Mouse (Mus musculus) midbrain, postnatal 0 days (tissue): ENCODE measurements around the gene Shroom3. TPM values are rescaled to one million over a fixed set of nuclear protein-coding genes. Genes with fewer than 3 reads are reported as not detected.
A peak's percentile ranks its signal among the peaks of the same experiment; 100 is the strongest.

Source experiments
- ATAC-seq: fragments of 200-750 bp; cut with Nextera tagmentation; 2 replicates; pipeline ENCODE4 v1.8.0; 2017; ENCODE audit warnings: moderate number of reproducible peaks, mild to moderate bottlenecking, moderate TSS enrichment, moderate library complexity; ENCODE audit not compliant: low FRiP score
- DNase-seq: peaks from one replicate; pipeline ENCODE4 v3.0.0-alpha.2; 2015; ENCODE audit warnings: low spot score
- H3K27ac ChIP-seq: fragments of 300-500 bp; sonication (generic); 2 replicates; pipeline ENCODE4 v1.5.1; 2014; ENCODE audit warnings: low read depth, mild to moderate bottlenecking, low read length, mixed read lengths
- H3K27me3 ChIP-seq: fragments of 300-500 bp; sonication (generic); 2 replicates; pipeline ENCODE4 v1.6.1; 2014; ENCODE audit warnings: low read length, control low read depth, mixed read lengths; ENCODE audit not compliant: insufficient read depth
- H3K36me3 ChIP-seq: fragments of 300-500 bp; sonication (generic); 2 replicates; pipeline ENCODE4 v1.6.1; 2014; ENCODE audit warnings: low read length, control low read depth, mixed read lengths; ENCODE audit not compliant: insufficient read depth
- H3K4me1 ChIP-seq: fragments of 300-500 bp; sonication (generic); 2 replicates; pipeline ENCODE4 v1.6.1; 2014; ENCODE audit warnings: mild to moderate bottlenecking, control low read depth, antibody characterized with exemption, low read length, mixed read lengths; ENCODE audit not compliant: insufficient read depth
- H3K4me2 ChIP-seq: fragments of 300-500 bp; sonication (generic); 2 replicates; pipeline ENCODE4 v1.6.1; 2014; ENCODE audit warnings: low read depth, mild to moderate bottlenecking, low read length, mixed read lengths; ENCODE audit not compliant: poor library complexity, severe bottlenecking
- H3K4me3 ChIP-seq: fragments of 300-500 bp; sonication (generic); 2 replicates; pipeline ENCODE4 v1.5.1; 2014; ENCODE audit warnings: low read depth, mild to moderate bottlenecking, low read length, moderate library complexity
- H3K9ac ChIP-seq: fragments of 300-500 bp; sonication (generic); replicated peaks from 2 replicates; pipeline ENCODE4 v1.6.1; 2014; ENCODE audit warnings: mild to moderate bottlenecking, low read length, moderate library complexity, mixed read lengths; ENCODE audit not compliant: poor library complexity, severe bottlenecking
- H3K9me3 ChIP-seq: fragments of 300-500 bp; sonication (generic); 2 replicates; pipeline ENCODE4 v1.6.1; 2016; ENCODE audit warnings: low read length, control low read depth
- CTCF ChIP-seq: IDR thresholded peaks from 2 replicates; pipeline ENCODE4 v1.5.1; 2016; ENCODE audit warnings: antibody characterized with exemption, mild to moderate bottlenecking
- WGBS: fragments of 180-500 bp; shearing (Covaris S2); extraction: QIAGEN DNeasy Blood & Tissue Kit; methylation state at CpG from one replicate; pipeline ENCODE4 v1.1.7; 2014; 5-methylcytosine and 5-hydroxymethylcytosine counted together
- polyA plus RNA-seq: library from polyadenylated mRNA; unstranded; fragments of >200 nt; fragmentation: Nextera tagmentation; extraction: Ambion mirVana; gene quantifications from 2 replicates; pipeline ENCODE4 v1.2.1, GENCODE M21; 2015
- total RNA-seq: library from RNA; depleted of rRNA; stranded (reverse); fragments of >200 nt; gene quantifications from 2 replicates; pipeline ENCODE4 v1.2.3, GENCODE M21; 2014

Gene Shroom3
- total and polyA plus RNA-seq, 2 experiments from 2014 or later: 1.2 to 8.1 TPM

DNA sequence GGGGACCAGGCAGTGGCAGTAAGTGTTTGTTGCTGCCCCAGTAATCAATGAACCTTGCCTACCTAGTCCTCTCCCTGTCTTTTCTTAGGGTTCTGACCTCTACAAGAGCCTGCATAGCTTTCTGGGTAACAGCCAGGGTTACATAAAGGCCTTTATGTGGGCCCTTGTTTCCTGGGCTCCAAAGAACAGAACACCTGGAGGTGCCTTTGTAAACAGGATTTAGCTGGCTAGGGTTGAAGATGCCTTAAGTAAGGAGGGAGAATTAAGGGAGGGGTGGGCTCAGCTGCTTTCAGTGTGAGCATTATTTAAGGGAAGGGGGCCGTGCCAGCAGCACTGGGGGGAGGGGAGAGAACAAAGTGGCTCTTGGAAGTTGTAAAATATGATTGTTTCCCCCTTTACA is 210.5 kb downstream of the Shroom3 start:
- H3K4me2 ChIP-seq: no peak overlapping the region
- H3K9ac ChIP-seq: no peak overlapping the region
- no peak for TF ChIP-seq CTCF
- 0 out of 2 replicates have a peak, but pooled peaks cover under 1% of the 10 kb centered on the region for H3K4me1 ChIP-seq
- DNase-seq (no peak), ATAC-seq (no peak)
- H3K4me3 ChIP-seq: no peak overlapping the region
- no peak overlapping the region for H3K27ac ChIP-seq
- WGBS: 8% methylated on average over 1 of the region's 1 CpGs
- no peaks in the 10 kb centered on the region for H3K27me3 ChIP-seq
- H3K36me3 ChIP-seq: no peaks in the 10 kb centered on the region
- no peaks in the 10 kb centered on the region for H3K9me3 ChIP-seq

DNA sequence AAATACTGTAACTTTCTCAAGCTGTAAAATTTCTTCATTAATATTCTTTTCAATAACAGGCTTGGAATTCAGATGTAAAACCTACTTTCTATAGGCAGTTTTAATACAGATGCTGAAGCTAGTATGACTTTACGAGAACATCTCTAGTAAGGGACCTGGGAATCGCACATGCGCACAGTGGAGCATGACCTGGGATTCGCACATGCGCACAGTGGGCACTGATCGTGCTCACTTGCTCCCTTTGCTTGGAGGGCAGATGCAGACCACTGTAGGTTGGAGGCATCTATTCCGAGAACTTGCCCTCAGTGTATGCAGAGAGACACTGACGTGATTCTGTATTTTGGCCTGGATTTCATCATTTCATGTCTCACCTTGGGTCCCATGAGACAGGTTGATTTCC is 212.6 kb downstream of the Shroom3 start:
- Histone ChIP-seq H3K4me2 (no peak overlapping the region), H3K9me3 (no peaks in the 10 kb centered on the region), H3K4me3 (no peak overlapping the region), H3K27me3 (no peaks in the 10 kb centered on the region), H3K27ac (no peak overlapping the region), H3K4me1 (peaks cover 7% of the 10 kb centered on the region; the same call in 1 of the 2 replicates), H3K36me3 (no peaks in the 10 kb centered on the region), H3K9ac (no peak overlapping the region)
- WGBS: 90% methylated on average over 8 of the region's 8 CpGs
- ATAC-seq (no peak), DNase-seq (no peak)
- no peak for TF ChIP-seq CTCF

- Histone ChIP-seq H3K9ac (no peak overlapping the region), H3K27me3 (no peaks in the 10 kb centered on the region), H3K9me3 (no peaks in the 10 kb centered on the region), H3K4me3 (no peak overlapping the region), H3K4me2 (no peak overlapping the region), H3K27ac (no peak overlapping the region), H3K4me1 (peaks cover 7% of the 10 kb centered on the region; the same call in 1 of the 2 replicates), H3K36me3 (no peaks in the 10 kb centered on the region)
- no peak for DNase-seq
- no peak for TF ChIP-seq CTCF
- ATAC-seq: no peak
- 56% methylated on average over 1 of the region's 1 CpGs for whole genome bisulfite sequencing
Measured at GRCm38 (mm10) chr5:92896725-92897280, 213.6 kb downstream of the Shroom3 start.

- TF ChIP-seq CTCF: no peak
- WGBS: under 1% methylated on average over 86 of the region's 96 CpGs
- DNase-seq: peak; percentile 85
- Histone ChIP-seq H3K27ac (peak overlapping the region; percentile 55), H3K36me3 (no peaks in the 10 kb centered on the region), H3K4me2 (peak overlapping the region; percentile 96), H3K4me3 (peak overlapping the region; percentile 74), H3K27me3 (no peaks in the 10 kb centered on the region), H3K4me1 (peaks cover 7% of the 10 kb centered on the region; the same call in 1 of the 2 replicates), H3K9ac (peak overlapping the region; percentile 66), H3K9me3 (no peaks in the 10 kb centered on the region)
- ATAC-seq: peak; percentile 94
Measured at GRCm38 (mm10) chr5:92897766-92898745, 214.8 kb downstream of the Shroom3 start.

GRCm38 (mm10) chr5:92900470-92900869 is 217.2 kb downstream of the Shroom3 start:
- H3K9ac ChIP-seq: no peak overlapping the region
- H3K9me3 ChIP-seq: no peaks in the 10 kb centered on the region
- H3K4me2 ChIP-seq: no peak overlapping the region
- WGBS: 67% methylated on average over 5 of the region's 5 CpGs
- H3K27me3 ChIP-seq: no peaks in the 10 kb centered on the region
- DNase-seq (no peak), ATAC-seq (no peak)
- H3K4me3 ChIP-seq: no peak overlapping the region
- no peaks in the 10 kb centered on the region for H3K36me3 ChIP-seq
- peaks cover 15% of the 10 kb centered on the region; the same call in 1 of the 2 replicates for H3K4me1 ChIP-seq
- no peak overlapping the region for H3K27ac ChIP-seq
- TF ChIP-seq CTCF: peak; percentile 34; the same call in 1 of the 2 replicates

DNA sequence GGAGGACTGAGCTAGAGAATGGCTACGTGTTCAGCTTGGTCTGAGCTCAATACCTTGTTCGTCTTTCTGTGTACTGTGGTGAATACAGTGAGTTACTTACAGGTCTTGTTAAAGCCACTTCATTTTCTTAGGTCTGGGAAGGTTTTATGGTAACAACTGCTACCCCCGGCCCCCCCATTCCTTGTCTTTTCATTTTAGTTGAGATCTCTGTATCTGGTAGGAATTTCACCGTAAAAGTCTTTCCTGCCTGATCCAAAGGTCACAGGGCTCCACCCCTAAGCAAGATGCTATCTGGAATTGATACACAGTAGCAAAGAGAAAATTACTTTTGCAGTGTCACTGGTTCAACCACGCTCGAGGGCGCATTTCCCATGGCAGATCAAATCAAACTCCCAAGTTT is 218.6 kb downstream of the Shroom3 start:
- Histone ChIP-seq H3K9me3 (no peaks in the 10 kb centered on the region), H3K4me3 (no peak overlapping the region), H3K4me2 (no peak overlapping the region), H3K4me1 (peaks cover 21% of the 10 kb centered on the region; the same call in 1 of the 2 replicates), H3K27me3 (no peaks in the 10 kb centered on the region), H3K9ac (no peak overlapping the region), H3K27ac (no peak overlapping the region), H3K36me3 (no peaks in the 10 kb centered on the region)
- ATAC-seq: no peak
- TF ChIP-seq CTCF: no peak
- no peak for DNase-seq
- 75% methylated on average over 7 of the region's 7 CpGs for WGBS
